Mouse (Mus musculus) embryonic fibroblast, embryonic 13.5 days (primary cell): ENCODE data around the gene Btbd16.

Source experiments
- CTCF ChIP-seq: IDR thresholded peaks from 2 replicates; pipeline ENCODE4 v1.5.1; 2011; ENCODE audit warnings: mild to moderate bottlenecking, control low read depth, low read length, moderate library complexity, borderline replicate concordance; ENCODE audit not compliant: insufficient read depth
- POLR2A ChIP-seq: IDR thresholded peaks from 2 replicates; pipeline ENCODE4 v1.6.1; 2011; ENCODE audit warnings: low read depth, mild to moderate bottlenecking, control low read depth, low read length, moderate library complexity

- no peak for TF ChIP-seq CTCF
- no peak for TF ChIP-seq POLR2A
These were observed 17.5 kb upstream of the Btbd16 start for GRCm38 (mm10) chr7:130756343-130756835.
